Mouse (Mus musculus) limb, embryonic 13.5 days (tissue): ENCODE measurements around the gene Slc37a1. TPM values are rescaled to one million over a fixed set of nuclear protein-coding genes. Genes with fewer than 3 reads are reported as not detected.

Experiments
- ATAC-seq: fragments of 200-750 bp; cut with Nextera tagmentation; 2 replicates; pipeline ENCODE4 v1.8.0; 2017; ENCODE audit warnings: low read depth, moderate number of reproducible peaks, moderate TSS enrichment; ENCODE audit not compliant: low FRiP score
- H3K27ac ChIP-seq: fragments of 300-500 bp; sonication (generic); 2 replicates; pipeline ENCODE4 v1.5.1; 2015; ENCODE audit warnings: inconsistent platforms, mild to moderate bottlenecking, moderate library complexity
- H3K27me3 ChIP-seq: fragments of 300-500 bp; sonication (generic); 2 replicates; pipeline ENCODE4 v1.6.1; 2015; ENCODE audit warnings: mild to moderate bottlenecking, inconsistent platforms
- H3K36me3 ChIP-seq: fragments of 300-500 bp; sonication (generic); 2 replicates; pipeline ENCODE4 v1.6.1; 2015; ENCODE audit warnings: inconsistent platforms, mild to moderate bottlenecking, moderate library complexity
- H3K4me1 ChIP-seq: fragments of 300-500 bp; sonication (generic); 2 replicates; pipeline ENCODE4 v1.6.1; 2015; ENCODE audit warnings: inconsistent platforms
- H3K4me2 ChIP-seq: fragments of 300-500 bp; sonication (generic); replicated peaks from 2 replicates; pipeline ENCODE4 v1.6.1; 2015; ENCODE audit warnings: inconsistent platforms, mild to moderate bottlenecking, moderate library complexity
- H3K4me3 ChIP-seq: fragments of 300-500 bp; sonication (generic); 2 replicates; pipeline ENCODE4 v1.5.1; 2015; ENCODE audit warnings: moderate library complexity, mild to moderate bottlenecking, inconsistent platforms
- H3K9ac ChIP-seq: fragments of 300-500 bp; sonication (generic); 2 replicates; pipeline ENCODE4 v1.6.1; 2015; ENCODE audit warnings: mild to moderate bottlenecking, inconsistent platforms
- H3K9me3 ChIP-seq: fragments of 300-500 bp; sonication (generic); 2 replicates; pipeline ENCODE4 v1.6.1; 2016; ENCODE audit warnings: inconsistent platforms
- WGBS: fragments of 180-500 bp; shearing (Covaris S2); methylation state at CpG from one replicate; pipeline ENCODE4 v1.1.7; 2015; 5-methylcytosine and 5-hydroxymethylcytosine counted together
- polyA plus RNA-seq: library from polyadenylated mRNA; unstranded; fragments of >200 nt; fragmentation: Nextera tagmentation; extraction: Ambion mirVana; gene quantifications from 2 replicates; pipeline ENCODE4 v1.2.1, GENCODE M21; 2015

Gene Slc37a1
- polyA plus RNA-seq, 1 experiment from 2014 or later = 1.3 TPM

- H3K4me3 ChIP-seq = no peak overlapping the region
- no peak overlapping the region for H3K27ac ChIP-seq
- no peak overlapping the region for H3K9ac ChIP-seq
- no peaks in the 10 kb centered on the region for H3K27me3 ChIP-seq
- 82% methylated on average over 4 of the region's 4 CpGs for WGBS
- H3K9me3 ChIP-seq = no peaks in the 10 kb centered on the region
- peaks cover 5% of the 10 kb centered on the region; the same call in 1 of the 2 replicates for H3K4me1 ChIP-seq
- no peak for ATAC-seq
- H3K4me2 ChIP-seq = no peak overlapping the region
- no peaks in the 10 kb centered on the region for H3K36me3 ChIP-seq
Measured at GRCm38 (mm10) chr17:31259825-31260224, 26.8 kb upstream of the Slc37a1 start.

DNA sequence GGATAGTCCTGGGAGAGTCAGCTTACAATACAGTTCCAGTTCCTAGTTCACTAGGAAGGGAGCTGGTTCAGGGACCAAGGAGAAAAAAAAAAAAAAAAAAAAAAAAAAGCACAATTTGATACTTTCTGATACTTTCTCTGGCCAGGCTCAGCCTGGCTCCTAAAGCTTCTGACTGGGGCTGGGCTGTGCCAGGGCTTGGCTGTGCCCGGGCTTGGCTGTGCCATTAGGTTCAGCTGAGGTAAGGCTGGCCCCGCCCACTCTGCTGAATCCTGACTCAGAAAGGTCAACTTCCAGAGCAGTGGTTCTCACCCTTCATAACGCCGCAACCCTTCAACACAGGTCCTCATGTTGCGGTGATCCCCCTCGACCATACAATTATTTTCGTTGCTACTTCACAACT, 26.2 kb upstream of the Slc37a1 start:
- no peak for ATAC-seq
- whole genome bisulfite sequencing = 69% methylated on average over 7 of the region's 7 CpGs
- H3K27me3 ChIP-seq = no peaks in the 10 kb centered on the region
- no peak overlapping the region for H3K4me2 ChIP-seq
- H3K36me3 ChIP-seq = no peaks in the 10 kb centered on the region
- peaks cover 9% of the 10 kb centered on the region; the same call in 1 of the 2 replicates for H3K4me1 ChIP-seq
- no peak overlapping the region for H3K4me3 ChIP-seq
- no peaks in the 10 kb centered on the region for H3K9me3 ChIP-seq
- no peak overlapping the region for H3K27ac ChIP-seq
- H3K9ac ChIP-seq = no peak overlapping the region

GRCm38 (mm10) chr17:31261352-31261751, 25.2 kb upstream of the Slc37a1 start:
- Histone ChIP-seq H3K4me1 (peaks cover 9% of the 10 kb centered on the region; the same call in 1 of the 2 replicates), H3K9ac (no peak overlapping the region), H3K36me3 (no peaks in the 10 kb centered on the region), H3K9me3 (no peaks in the 10 kb centered on the region), H3K27me3 (no peaks in the 10 kb centered on the region), H3K27ac (no peak overlapping the region), H3K4me2 (no peak overlapping the region), H3K4me3 (no peak overlapping the region)
- no peak for ATAC-seq
- 73% methylated on average over 6 of the region's 6 CpGs for WGBS

DNA sequence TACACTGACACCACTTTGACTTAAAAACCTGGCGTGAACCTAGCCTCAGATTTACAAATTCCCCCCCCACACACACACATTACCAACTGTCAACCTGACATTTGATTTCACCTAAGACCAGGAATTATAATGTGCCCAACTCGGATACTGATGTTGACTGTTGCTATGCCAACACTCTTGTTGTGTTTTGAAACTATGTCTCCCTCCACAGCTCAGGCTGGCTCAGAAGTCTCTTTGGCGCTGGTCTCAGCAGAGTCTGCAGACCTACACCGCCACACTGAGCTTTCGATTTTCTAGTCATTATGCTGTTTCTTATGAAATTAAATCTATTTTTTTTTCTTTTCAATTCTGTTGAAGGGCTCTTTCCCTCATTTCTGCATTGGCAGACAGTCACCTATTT, 23.9 kb upstream of the Slc37a1 start:
- no peak overlapping the region for H3K27ac ChIP-seq
- H3K36me3 ChIP-seq = no peaks in the 10 kb centered on the region
- ATAC-seq = no peak
- H3K4me1 ChIP-seq = peaks cover 9% of the 10 kb centered on the region; the same call in 1 of the 2 replicates
- H3K4me2 ChIP-seq = no peak overlapping the region
- no peak overlapping the region for H3K4me3 ChIP-seq
- 69% methylated on average over 5 of the region's 5 CpGs for whole genome bisulfite sequencing
- H3K27me3 ChIP-seq = no peaks in the 10 kb centered on the region
- no peaks in the 10 kb centered on the region for H3K9me3 ChIP-seq
- H3K9ac ChIP-seq = no peak overlapping the region

GRCm38 (mm10) chr17:31263770-31264169, 22.8 kb upstream of the Slc37a1 start:
- 94% methylated on average over 5 of the region's 5 CpGs for WGBS
- Histone ChIP-seq H3K4me3 (no peak overlapping the region), H3K4me2 (no peak overlapping the region), H3K9me3 (no peaks in the 10 kb centered on the region), H3K4me1 (peaks cover 9% of the 10 kb centered on the region; the same call in 1 of the 2 replicates), H3K27ac (no peak overlapping the region), H3K27me3 (no peaks in the 10 kb centered on the region), H3K9ac (no peak overlapping the region), H3K36me3 (no peaks in the 10 kb centered on the region)
- no peak for ATAC-seq

- H3K9me3 ChIP-seq = no peaks in the 10 kb centered on the region
- peaks cover 9% of the 10 kb centered on the region; the same call in 1 of the 2 replicates for H3K4me1 ChIP-seq
- no peak overlapping the region for H3K4me2 ChIP-seq
- no peak overlapping the region for H3K4me3 ChIP-seq
- H3K27ac ChIP-seq = no peak overlapping the region
- no peaks in the 10 kb centered on the region for H3K27me3 ChIP-seq
- no peaks in the 10 kb centered on the region for H3K36me3 ChIP-seq
- ATAC-seq = no peak
- 48% methylated on average over 6 of the region's 6 CpGs for WGBS
- H3K9ac ChIP-seq = no peak overlapping the region
Measured at GRCm38 (mm10) chr17:31264372-31264771, 22.2 kb upstream of the Slc37a1 start.

GRCm38 (mm10) chr17:31265171-31265572, 21.4 kb upstream of the Slc37a1 start:
- ATAC-seq = no peak
- Histone ChIP-seq H3K4me2 (no peak overlapping the region), H3K27ac (no peak overlapping the region), H3K9ac (no peak overlapping the region), H3K36me3 (no peaks in the 10 kb centered on the region), H3K4me3 (no peak overlapping the region), H3K4me1 (peaks cover 9% of the 10 kb centered on the region; the same call in 1 of the 2 replicates), H3K9me3 (no peaks in the 10 kb centered on the region), H3K27me3 (no peaks in the 10 kb centered on the region)
- WGBS = 6% methylated on average over 3 of the region's 3 CpGs

DNA sequence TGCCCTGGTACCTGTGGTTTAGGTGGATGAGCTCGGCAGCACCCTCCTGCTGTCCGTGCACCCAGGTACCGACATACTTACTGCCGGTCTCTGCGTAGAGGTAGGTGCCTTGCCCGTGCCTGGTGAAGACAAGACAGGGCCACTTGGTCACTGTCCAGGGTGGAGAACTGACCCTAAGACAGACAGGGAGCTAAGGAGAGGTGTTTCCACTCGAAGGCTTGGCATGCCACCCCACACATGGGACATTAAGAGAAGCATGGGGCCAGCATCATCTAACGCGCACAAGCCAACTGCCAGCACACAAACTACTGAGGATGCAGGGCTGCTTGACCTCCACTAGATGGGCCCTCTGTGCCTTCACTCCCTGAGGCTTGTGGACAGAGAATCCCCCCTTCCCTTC, 20.8 kb upstream of the Slc37a1 start:
- ATAC-seq = no peak
- 87% methylated on average over 9 of the region's 9 CpGs for WGBS

GRCm38 (mm10) chr17:31266321-31266950, 20.2 kb upstream of the Slc37a1 start:
- Histone ChIP-seq H3K4me2 (no peak overlapping the region), H3K9ac (no peak overlapping the region), H3K4me1 (0 out of 2 replicates have a peak, but pooled peaks cover 6% of the 10 kb centered on the region), H3K9me3 (no peaks in the 10 kb centered on the region), H3K4me3 (no peak overlapping the region), H3K36me3 (no peaks in the 10 kb centered on the region), H3K27me3 (no peaks in the 10 kb centered on the region), H3K27ac (no peak overlapping the region)
- 72% methylated on average over 7 of the region's 7 CpGs for WGBS
- ATAC-seq = no peak

More for the DNA sequence above, 20.8 kb upstream of the Slc37a1 start:
- H3K4me1 ChIP-seq = 0 out of 2 replicates have a peak, but pooled peaks cover 6% of the 10 kb centered on the region
- no peaks in the 10 kb centered on the region for H3K9me3 ChIP-seq
- H3K4me2 ChIP-seq = no peak overlapping the region
- H3K36me3 ChIP-seq = no peaks in the 10 kb centered on the region
- no peak overlapping the region for H3K27ac ChIP-seq
- no peak overlapping the region for H3K9ac ChIP-seq
- H3K27me3 ChIP-seq = no peaks in the 10 kb centered on the region
- no peak overlapping the region for H3K4me3 ChIP-seq

DNA sequence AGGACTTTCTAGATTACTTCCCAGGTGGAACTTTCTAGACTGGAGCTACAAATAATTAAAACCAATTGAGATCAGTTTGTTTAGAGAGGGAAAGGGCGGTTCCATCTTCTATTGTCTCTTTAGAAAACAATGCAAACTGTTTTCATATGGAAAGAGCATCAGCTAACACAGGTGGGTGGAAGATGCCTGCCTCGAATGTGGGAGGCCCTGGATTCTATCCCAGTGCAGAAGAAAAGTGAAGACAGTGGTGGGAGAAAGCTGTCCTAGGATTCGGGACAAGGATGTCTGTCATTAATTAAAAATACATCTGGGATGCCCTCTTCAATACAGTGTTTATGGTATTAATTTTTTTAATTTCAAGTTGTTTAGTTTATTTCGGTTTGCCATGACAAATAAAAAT, 19.5 kb upstream of the Slc37a1 start:
- Histone ChIP-seq H3K36me3 (no peaks in the 10 kb centered on the region), H3K9ac (no peak overlapping the region), H3K27me3 (no peaks in the 10 kb centered on the region), H3K9me3 (no peaks in the 10 kb centered on the region), H3K4me3 (no peak overlapping the region), H3K4me1 (0 out of 2 replicates have a peak, but pooled peaks cover 6% of the 10 kb centered on the region), H3K27ac (no peak overlapping the region), H3K4me2 (no peak overlapping the region)
- ATAC-seq = no peak
- 75% methylated on average over 4 of the region's 4 CpGs for WGBS

- H3K36me3 ChIP-seq = no peaks in the 10 kb centered on the region
- H3K9me3 ChIP-seq = no peaks in the 10 kb centered on the region
- H3K27me3 ChIP-seq = no peaks in the 10 kb centered on the region
- H3K9ac ChIP-seq = no peak overlapping the region
- 80% methylated on average over 6 of the region's 6 CpGs for whole genome bisulfite sequencing
- no peak overlapping the region for H3K27ac ChIP-seq
- no peak for ATAC-seq
- H3K4me2 ChIP-seq = no peak overlapping the region
- H3K4me3 ChIP-seq = no peak overlapping the region
- 0 out of 2 replicates have a peak, but pooled peaks cover 6% of the 10 kb centered on the region for H3K4me1 ChIP-seq
Measured at GRCm38 (mm10) chr17:31267603-31268002, 19.0 kb upstream of the Slc37a1 start.

- H3K4me2 ChIP-seq = no peak overlapping the region
- WGBS = 59% methylated on average over 1 of the region's 1 CpGs
- H3K36me3 ChIP-seq = no peaks in the 10 kb centered on the region
Measured at GRCm38 (mm10) chr17:31268016-31268415, 18.6 kb upstream of the Slc37a1 start.

DNA sequence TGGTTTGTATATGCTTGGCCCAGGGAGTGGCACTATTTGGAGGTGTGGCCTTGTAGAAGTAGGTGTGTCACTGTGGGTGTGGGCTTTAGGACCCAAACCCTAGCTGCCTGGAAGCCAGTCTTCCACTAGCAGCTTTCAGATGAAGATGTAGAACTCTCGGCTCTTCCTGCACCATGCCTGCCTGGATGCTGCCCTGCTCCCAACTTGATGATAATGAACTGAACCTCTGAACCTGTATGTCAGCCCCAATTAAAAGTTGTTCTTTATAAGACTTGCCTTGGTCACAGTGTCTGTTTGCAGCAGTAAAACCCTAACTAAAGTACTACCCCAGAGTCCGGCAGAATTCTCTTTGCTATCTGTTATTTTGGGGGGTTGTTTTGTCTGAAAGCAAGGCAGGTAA, 16.8 kb upstream of the Slc37a1 start:
- Histone ChIP-seq H3K9me3 (no peaks in the 10 kb centered on the region), H3K4me2 (no peak overlapping the region), H3K9ac (no peak overlapping the region), H3K36me3 (no peaks in the 10 kb centered on the region), H3K4me1 (0 out of 2 replicates have a peak, but pooled peaks cover 5% of the 10 kb centered on the region), H3K4me3 (no peak overlapping the region), H3K27me3 (no peaks in the 10 kb centered on the region), H3K27ac (no peak overlapping the region)
- WGBS = 83% methylated on average over 2 of the region's 2 CpGs
- no peak for ATAC-seq

More at GRCm38 (mm10) chr17:31268016-31268415, 18.6 kb upstream of the Slc37a1 start:
- Histone ChIP-seq H3K4me3 (no peak overlapping the region), H3K9ac (no peak overlapping the region), H3K9me3 (no peaks in the 10 kb centered on the region), H3K27me3 (no peaks in the 10 kb centered on the region), H3K4me1 (0 out of 2 replicates have a peak, but pooled peaks cover 6% of the 10 kb centered on the region), H3K27ac (no peak overlapping the region)
- no peak for ATAC-seq
